Mouse (Mus musculus) v-Abl transformed pro-B cells (cell line): ENCODE results near the gene Tas2r121.
"Not testable (repeated sequence)": the region's sequence is repeated elsewhere in the genome, so short reads cannot be mapped to it uniquely, and the experiment has no call there.

Source experiments
- in situ Hi-C, 2 experiments: fragments of 400-800 bp; cut with MboI; formaldehyde crosslinking; loops; one replicate each; pipeline ENCODE4 v1.15.1; 2025; ENCODE audit not compliant: unreplicated experiment in 2 of 2

Gene Tas2r121

DNA sequence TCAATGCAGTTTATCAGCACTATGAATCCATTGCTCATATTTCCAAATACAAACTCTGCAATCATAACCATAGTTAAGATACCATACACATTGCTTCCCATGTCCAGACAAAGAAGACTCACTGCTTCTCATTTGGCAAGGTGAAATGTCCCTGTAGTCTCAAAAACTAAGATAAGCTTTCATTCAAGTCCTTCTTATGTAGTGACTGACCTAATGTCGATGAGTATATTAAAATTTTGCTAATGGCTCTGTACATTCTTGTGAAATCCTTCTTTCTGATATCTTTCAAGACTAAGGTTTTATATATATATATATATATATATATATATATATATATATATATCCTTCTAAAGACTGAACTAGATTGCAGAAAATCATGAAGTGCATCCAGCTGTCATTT lies at the start of gene Tas2r121:
TSS of gene Tas2r121 (minus strand) at position 101 of the 400 bp plus-strand sequence.
- in situ Hi-C loops: no loop called here

DNA sequence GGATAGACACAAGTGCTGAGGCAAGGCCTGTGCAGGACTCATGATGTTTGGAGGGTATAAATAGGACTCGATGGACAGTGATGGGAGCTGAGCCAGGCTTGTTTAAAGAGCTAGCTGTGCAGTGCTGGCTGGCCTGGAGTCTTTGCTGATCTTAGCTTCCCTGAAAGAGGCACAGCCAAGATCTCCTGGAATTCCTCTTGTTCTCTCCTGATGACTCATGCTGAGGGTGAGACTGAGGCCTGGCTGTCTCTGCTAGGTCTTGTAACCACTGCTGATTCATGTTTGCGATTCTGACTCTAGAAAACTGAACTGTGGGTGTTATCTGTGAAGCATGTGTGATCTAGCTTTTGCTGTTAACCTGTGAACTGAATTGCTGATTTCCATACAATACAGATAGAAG lies 49.4 kb upstream of the Tas2r121 start:
- in situ Hi-C loops: no loop called here

GRCm38 (mm10) chr6:132737935-132738334 lies 37.1 kb upstream of the Tas2r121 start, which contains the start of gene Tas2r115:
Gene Tas2r115 (minus strand): TSS chr6:132738035.
- in situ Hi-C loops: no loop called here

DNA sequence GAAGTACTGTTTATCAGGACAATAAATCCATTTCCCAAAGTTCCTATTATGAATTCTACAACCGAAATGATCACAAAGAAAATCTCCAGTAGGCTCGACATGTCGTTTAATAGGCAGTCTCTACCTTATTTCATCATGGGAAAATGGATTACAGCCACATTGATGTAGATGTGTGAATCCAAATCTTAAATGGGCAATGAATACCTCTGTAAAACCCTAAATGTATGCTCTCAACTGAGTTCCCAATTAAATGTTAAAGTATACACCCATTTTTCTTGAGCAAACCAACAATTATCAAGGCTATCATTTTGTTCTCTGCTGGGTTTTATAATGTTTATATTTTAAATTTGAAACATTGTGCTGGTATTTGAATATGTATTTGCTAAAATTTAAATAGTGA lies 11.0 kb upstream of the Tas2r121 start, which contains the start of gene Tas2r122:
TSS of gene Tas2r122 (minus strand) at position 101 of the 400 bp plus-strand sequence.
- in situ Hi-C loops: no loop called here

DNA sequence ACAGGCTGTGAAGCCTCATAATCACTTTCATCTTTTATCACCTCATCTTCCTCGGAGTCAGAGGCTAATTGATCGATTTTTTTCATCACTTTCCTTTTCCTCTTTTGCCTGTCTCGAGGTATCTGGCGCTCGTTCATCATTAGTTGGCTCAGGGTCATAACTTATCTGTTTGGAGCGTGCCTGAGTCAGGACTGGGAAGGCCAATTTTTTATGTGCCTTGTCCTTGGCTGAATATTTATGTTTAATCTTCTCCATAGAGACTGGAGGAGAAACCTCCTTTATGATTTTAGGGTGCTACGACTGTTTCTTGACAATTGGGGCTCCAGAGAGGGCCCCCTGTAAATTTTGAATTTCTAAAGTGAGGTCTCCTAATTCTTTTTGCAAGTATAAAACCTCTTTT lies 9.2 kb downstream of the Tas2r121 start:
- in situ Hi-C loops: not testable (repeated sequence)

- in situ Hi-C loops: no loop called here
Observed at GRCm38 (mm10) chr6:132656653-132657052, 44.2 kb downstream of the Tas2r121 start, which contains the start of gene Tas2r120. Gene Tas2r120 (plus strand): TSS chr6:132656953.

GRCm38 (mm10) chr6:132651426-132651825 lies 49.4 kb downstream of the Tas2r121 start, which contains the start of gene A630073D07Rik:
Gene A630073D07Rik (minus strand): TSS chr6:132651526.
- in situ Hi-C loops: loop anchor here (5.0 kb wide), 1 partner anchor 556 kb away; no protein-coding TSS in a partner anchor
